Mouse (Mus musculus) cerebellum, adult 11 months (tissue): ENCODE results near the gene Samd9l.
"Not testable (repeated sequence)": the region's sequence is repeated elsewhere in the genome, so short reads cannot be mapped to it uniquely, and the experiment has no call there.

ENCODE experiments used
- DNase-seq: peaks from one replicate; pipeline ENCODE4 v3.0.0; 2022

Samd9l gene

DNA sequence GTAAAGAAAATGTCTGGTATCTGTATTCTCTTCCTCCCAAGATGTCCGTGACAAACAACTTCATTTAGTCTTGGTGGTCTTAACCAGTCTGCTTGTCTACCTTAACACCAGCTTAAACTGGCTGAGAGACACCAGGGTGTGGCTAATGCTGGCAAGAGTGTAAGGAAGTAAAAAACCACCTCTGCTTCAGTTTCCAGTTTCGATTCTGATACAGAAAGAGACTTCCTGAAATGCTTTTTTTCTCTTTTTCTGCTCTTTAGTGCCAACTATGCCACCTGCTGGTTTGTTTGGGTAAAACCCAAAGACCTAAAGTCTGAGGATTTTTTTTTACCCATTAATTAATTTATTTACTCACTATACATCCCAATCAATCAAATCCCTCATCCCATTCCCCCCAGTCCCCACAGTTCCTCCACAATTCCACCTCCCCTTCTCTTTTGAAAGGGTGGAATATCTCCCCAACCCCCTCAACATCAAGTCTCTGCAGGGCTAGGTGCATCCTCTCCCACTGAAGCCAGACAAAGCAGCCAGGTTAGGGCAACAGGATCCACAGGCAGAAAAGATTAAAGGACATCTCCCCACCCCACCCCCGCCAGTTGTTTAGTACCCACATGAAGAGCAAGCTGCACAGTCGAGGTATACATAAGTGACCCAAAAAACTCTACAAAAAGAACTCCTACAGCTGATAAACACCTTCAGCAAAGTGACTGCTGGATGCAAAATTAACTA is at the start of gene Samd9l:
Gene Samd9l (minus strand): TSS at position 233 of the 729 bp plus-strand sequence.
- not testable (repeated sequence) for DNase-seq

DNA sequence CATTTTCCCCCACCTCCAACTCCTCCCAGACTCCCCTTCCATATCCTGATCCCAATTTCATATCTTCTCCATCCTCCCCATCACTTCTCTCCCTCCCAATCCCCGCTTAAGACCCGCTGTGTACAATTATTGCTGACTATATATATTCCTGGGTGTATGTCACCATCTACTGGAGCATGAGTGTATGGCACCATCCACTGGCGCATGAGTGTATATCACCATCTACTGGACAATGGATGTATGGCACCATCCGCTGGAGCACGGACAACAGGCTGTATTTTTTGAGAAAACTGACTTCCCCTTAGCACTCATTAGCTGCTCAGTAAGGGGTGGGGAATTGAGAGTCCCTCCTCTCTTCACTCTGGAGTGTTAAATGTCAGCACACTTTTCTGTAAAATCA is 48.0 kb upstream of the Samd9l start:
- DNase-seq = peak; percentile 17

DNA sequence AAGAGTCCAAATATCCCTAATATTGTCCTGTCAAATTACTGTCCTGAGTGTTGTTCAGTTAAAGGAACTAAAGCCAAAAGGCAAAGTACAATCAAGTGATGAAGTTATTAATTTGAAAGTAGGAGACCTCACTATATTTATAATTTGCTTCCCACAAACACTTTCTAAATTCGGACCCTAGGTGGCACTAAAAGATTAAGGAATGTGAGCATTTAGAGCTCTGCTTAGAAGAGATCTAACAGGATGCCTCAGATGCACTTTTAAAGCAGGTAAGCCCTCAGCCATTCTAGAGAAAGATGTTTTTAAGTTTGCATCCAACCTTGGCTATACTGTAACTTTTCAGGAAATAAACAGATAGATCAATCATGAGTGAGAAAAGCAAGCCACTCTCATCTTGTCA is 44.5 kb upstream of the Samd9l start:
- DNase-seq = no peak

GRCm38 (mm10) chr6:3436087-3436486 is 36.7 kb upstream of the Samd9l start:
- no peak for DNase-seq

DNA sequence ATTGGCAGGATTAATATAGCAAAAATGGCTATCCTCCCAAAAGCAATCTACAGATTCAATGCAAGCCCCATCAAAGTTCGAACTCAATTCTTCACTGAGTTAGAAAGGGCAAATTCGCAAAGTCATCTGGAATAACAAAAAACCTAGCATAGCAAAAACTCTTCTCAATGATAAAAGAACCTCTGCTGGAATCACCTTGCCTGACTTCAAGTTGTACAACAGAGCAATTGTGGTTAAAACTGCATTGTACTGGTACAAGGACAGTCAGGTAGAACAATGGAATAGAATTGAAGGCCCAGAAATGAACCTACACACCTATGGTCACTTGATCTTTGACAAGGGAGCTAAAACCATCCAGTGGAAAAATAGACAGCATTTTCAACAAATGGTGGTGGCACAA is 31.6 kb upstream of the Samd9l start:
- DNase-seq = not testable (repeated sequence)

- no peak for DNase-seq
Observed at GRCm38 (mm10) chr6:3427047-3427446, 27.7 kb upstream of the Samd9l start.

- DNase-seq = not testable (repeated sequence)
Observed at GRCm38 (mm10) chr6:3425333-3425732, 26.0 kb upstream of the Samd9l start.

DNA sequence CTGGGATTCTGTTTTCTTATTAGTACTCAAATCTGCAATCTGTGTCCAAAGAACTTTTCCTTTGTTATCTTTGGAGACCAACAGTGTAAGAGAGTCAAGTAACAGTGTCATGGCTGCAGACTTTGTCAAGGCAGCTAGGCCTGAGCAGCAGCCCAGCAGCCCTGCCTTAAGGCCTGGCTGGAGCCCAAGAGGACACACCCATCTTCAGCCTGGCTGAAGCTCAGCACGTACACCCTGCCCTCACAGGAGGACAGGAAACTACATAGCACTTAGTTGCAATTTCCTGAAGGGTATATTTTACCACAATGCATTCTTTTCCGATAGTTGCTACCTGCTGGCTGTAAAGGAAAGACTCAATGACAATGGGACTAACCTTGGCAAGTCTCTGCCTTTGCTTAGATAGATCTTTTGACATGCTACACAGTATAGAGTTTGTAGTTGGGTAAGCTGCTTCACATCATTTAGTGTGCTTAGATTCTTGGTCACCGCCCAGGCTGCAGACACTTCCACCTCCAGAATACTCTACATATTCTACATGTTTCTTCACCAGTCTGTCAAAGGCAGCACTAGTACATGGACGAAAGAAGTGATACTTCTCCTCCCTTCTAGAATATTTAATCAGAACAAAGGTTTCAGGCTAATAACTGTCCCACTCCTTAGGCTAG is 25.4 kb upstream of the Samd9l start:
- not testable (repeated sequence) for DNase-seq

DNA sequence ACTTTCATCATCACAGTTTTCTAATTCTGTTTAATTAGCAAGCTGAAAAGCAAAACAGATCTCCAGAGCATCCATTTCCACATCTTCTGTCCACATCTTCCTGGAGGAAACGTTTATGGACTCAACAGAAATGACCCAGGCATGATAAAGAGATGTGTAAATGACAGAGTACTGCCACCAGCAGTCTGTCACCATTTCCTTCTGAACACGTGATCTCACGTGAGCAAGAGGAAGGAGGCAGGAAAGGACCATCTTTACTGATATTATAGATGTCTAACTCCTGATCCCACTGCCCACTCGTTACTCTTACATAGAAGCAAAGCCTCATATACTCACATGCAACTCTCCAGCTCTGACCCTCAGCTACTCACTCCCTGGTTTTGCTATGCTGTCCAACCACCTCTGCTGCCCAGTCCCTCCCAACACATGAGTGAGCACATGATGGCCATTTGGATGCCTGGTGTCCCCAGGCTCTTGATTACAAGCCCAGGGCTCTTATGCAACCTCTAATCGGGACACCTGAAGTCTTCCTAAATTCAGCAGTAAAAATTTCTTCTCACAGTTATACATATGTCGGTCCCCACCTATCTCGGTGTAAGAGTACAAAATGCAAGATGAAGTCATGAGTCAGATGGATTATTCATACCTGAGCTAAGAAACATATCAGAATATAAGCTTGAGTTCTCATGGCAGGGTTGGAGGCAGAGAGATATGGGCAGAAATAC is 2.0 kb downstream of the Samd9l start:
- not testable (repeated sequence) for DNase-seq

GRCm38 (mm10) chr6:3395921-3396611 is 3.3 kb downstream of the Samd9l start:
- not testable (repeated sequence) for DNase-seq

- no peak for DNase-seq
Observed at GRCm38 (mm10) chr6:3389995-3390394, 9.4 kb downstream of the Samd9l start.

- no peak for DNase-seq
Observed at GRCm38 (mm10) chr6:3386565-3386964, 12.8 kb downstream of the Samd9l start.

DNA sequence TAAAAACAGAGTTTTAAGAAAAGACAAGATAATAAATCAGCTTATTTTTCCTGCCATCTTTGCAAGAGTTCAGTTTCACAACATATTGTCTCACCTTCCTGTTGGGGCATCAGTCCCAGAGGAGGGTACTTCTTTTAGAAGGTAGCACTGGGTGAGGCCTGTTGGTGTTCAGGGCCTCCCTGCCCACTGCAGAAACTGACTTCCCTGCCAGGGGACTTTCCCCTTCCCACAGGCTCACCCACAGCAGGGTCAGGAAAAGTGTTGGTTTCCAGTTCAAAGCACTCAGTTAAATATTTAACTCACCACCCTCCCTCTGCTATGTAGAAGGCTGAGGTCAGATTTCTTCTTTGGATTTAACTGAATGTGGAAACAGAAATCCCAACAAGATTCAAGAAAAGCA is 14.6 kb downstream of the Samd9l start:
- DNase-seq = not testable (repeated sequence)

DNA sequence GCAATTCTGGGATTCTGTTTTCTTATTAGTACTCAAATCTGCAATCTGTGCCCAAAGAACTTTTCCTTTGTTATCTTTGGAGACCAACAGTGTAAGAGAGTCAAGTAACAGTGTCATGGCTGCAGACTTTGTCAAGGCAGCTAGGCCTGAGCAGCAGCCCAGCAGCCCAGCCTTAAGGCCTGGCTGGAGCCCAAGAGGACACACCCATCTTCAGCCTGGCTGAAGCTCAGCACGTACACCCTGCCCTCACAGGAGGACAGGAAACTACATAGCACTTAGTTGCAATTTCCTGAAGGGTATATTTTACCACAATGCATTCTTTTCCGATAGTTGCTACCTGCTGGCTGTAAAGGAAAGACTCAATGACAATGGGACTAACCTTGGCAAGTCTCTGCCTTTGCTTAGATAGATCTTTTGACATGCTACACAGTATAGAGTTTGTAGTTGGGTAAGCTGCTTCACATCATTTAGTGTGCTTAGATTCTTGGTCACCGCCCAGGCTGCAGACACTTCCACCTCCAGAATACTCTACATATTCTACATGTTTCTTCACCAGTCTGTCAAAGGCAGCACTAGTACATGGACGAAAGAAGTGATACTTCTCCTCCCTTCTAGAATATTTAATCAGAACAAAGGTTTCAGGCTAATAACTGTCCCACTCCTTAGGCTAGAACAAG is 15.1 kb downstream of the Samd9l start:
- DNase-seq = not testable (repeated sequence)

- DNase-seq = no peak
Observed at GRCm38 (mm10) chr6:3379146-3379545, 20.2 kb downstream of the Samd9l start.

- DNase-seq = no peak
Observed at GRCm38 (mm10) chr6:3376687-3377086, 22.7 kb downstream of the Samd9l start.

DNA sequence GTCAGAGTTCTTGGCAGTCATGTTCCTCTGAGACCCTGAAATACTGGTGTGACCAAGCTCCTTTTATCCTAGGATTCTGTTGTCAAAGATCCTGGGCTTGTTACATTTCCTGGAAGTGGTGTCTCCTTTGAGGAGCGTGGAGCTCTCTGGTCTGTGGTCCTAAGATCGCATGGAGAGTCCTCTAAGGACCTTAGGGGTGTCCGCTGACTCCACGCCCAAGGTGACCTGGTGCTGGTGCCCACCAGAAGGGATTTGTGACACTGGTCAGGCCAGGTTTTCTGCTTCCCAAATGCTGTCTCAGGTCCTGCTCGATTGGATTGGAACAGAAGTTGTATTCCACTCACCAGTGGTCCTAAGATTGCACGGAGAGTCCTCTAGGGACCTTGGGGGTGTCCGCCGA is 29.8 kb downstream of the Samd9l start:
- no peak for DNase-seq

- not testable (repeated sequence) for DNase-seq
Observed at GRCm38 (mm10) chr6:3365609-3366008, 33.8 kb downstream of the Samd9l start.

GRCm38 (mm10) chr6:3345924-3346597 is 53.3 kb downstream of the Samd9l start:
- DNase-seq = not testable (repeated sequence)

DNA sequence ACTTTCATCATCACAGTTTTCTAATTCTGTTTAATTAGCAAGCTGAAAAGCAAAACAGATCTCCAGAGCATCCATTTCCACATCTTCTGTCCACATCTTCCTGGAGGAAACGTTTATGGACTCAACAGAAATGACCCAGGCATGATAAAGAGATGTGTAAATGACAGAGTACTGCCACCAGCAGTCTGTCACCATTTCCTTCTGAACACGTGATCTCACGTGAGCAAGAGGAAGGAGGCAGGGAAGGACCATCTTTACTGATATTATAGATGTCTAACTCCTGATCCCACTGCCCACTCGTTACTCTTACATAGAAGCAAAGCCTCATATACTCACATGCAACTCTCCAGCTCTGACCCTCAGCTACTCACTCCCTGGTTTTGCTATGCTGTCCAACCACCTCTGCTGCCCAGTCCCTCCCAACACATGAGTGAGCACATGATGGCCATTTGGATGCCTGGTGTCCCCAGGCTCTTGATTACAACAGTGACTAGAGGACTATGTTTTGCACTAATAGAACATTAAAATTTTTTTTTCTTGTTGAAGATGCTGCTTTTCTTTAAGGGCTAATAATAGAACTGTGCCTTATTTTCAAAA is 54.2 kb downstream of the Samd9l start:
- DNase-seq = not testable (repeated sequence)

GRCm38 (mm10) chr6:3343603-3344247 is 55.6 kb downstream of the Samd9l start:
- DNase-seq = not testable (repeated sequence)
